Mouse (Mus musculus) midbrain, embryonic 15.5 days (tissue): ENCODE measurements around the gene Rap1a. TPM values are rescaled to one million over a fixed set of nuclear protein-coding genes. Genes with fewer than 3 reads are reported as not detected.

Experiments
- ATAC-seq: fragments of 200-750 bp; cut with Nextera tagmentation; replicated peaks from 2 replicates; pipeline ENCODE4 v1.8.0; 2017; ENCODE audit warnings: moderate TSS enrichment
- H3K27ac ChIP-seq: fragments of 300-500 bp; sonication (generic); 2 replicates; pipeline ENCODE4 v1.5.1; 2015; ENCODE audit warnings: mild to moderate bottlenecking, inconsistent platforms
- H3K27me3 ChIP-seq: fragments of 300-500 bp; sonication (generic); replicated peaks from 2 replicates; pipeline ENCODE4 v1.6.1; 2015; ENCODE audit warnings: inconsistent platforms
- H3K36me3 ChIP-seq: fragments of 300-500 bp; sonication (generic); replicated peaks from 2 replicates; pipeline ENCODE4 v1.6.1; 2015; ENCODE audit warnings: inconsistent platforms
- H3K4me1 ChIP-seq: fragments of 300-500 bp; sonication (generic); 2 replicates; pipeline ENCODE4 v1.6.1; 2015; ENCODE audit warnings: inconsistent platforms
- H3K4me2 ChIP-seq: fragments of 300-500 bp; sonication (generic); 2 replicates; pipeline ENCODE4 v1.6.1; 2015; ENCODE audit warnings: inconsistent platforms, mild to moderate bottlenecking, moderate library complexity
- H3K4me3 ChIP-seq: fragments of 300-500 bp; sonication (generic); 2 replicates; pipeline ENCODE4 v1.5.1; 2015; ENCODE audit warnings: mild to moderate bottlenecking, inconsistent platforms
- H3K9ac ChIP-seq: fragments of 300-500 bp; sonication (generic); 2 replicates; pipeline ENCODE4 v1.6.1; 2015; ENCODE audit warnings: mild to moderate bottlenecking, inconsistent platforms
- H3K9me3 ChIP-seq: fragments of 300-500 bp; sonication (generic); 2 replicates; pipeline ENCODE4 v1.6.1; 2016; ENCODE audit warnings: inconsistent platforms
- WGBS: fragments of 180-500 bp; shearing (Covaris S2); methylation state at CpG from one replicate; pipeline ENCODE4 v1.1.7; 2015; ENCODE audit warnings: mixed read lengths; 5-methylcytosine and 5-hydroxymethylcytosine counted together
- polyA plus RNA-seq: library from polyadenylated mRNA; unstranded; fragments of >200 nt; fragmentation: Nextera tagmentation; extraction: Ambion mirVana; gene quantifications from 2 replicates; pipeline ENCODE4 v1.2.1, GENCODE M21; 2015

Rap1a gene
- polyA plus RNA-seq, 1 experiment from 2014 or later: 63.4 TPM

DNA sequence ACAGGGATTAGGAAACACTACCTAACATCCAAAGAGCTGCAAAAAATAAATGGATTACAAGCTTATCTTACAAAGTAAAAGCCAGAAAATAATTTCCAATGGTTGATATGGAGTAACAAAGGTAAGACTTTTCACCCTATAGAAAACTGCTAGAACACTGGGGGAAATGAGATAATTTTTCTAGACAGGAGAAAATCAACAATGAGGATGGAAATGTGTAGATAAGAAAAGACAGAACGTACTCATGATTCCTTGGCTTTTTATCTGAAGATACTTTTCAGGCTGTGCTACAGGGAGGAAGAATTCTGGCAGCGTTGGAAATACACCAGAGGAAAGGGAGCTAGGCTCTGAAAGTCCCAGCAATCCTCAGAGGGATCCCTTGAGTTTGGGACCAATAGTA is 50.3 kb downstream of the Rap1a start:
- no peaks in the 10 kb centered on the region for H3K27me3 ChIP-seq
- H3K4me3 ChIP-seq: no peak overlapping the region
- H3K36me3 ChIP-seq: no peaks in the 10 kb centered on the region
- no peaks in the 10 kb centered on the region for H3K9me3 ChIP-seq
- H3K9ac ChIP-seq: no peak overlapping the region
- 92% methylated on average over 2 of the region's 2 CpGs for WGBS
- no peaks in the 10 kb centered on the region for H3K4me1 ChIP-seq
- ATAC-seq: no peak
- no peak overlapping the region for H3K27ac ChIP-seq
- no peak overlapping the region for H3K4me2 ChIP-seq

DNA sequence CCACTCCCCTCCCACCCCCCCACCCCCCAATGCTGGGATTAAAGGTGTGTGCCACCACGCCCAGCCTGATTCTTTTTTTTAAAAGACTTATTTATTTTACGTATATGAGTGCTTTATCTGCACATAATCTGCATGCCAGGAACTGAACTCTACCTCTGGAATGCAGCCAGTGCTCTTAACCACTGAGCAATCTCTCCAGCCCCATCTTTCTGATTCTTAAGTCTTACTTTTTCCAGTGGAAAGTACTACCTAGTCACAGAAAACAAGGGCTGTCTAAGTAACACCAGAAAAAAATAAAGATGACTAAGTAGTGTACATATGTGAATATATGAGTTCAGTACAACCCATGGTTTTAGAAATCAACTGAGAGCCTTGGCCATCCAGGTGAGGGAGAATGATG is 54.6 kb downstream of the Rap1a start:
- H3K4me3 ChIP-seq: no peak overlapping the region
- H3K27me3 ChIP-seq: no peaks in the 10 kb centered on the region
- no peak overlapping the region for H3K4me2 ChIP-seq
- WGBS: 93% methylated on average over 2 of the region's 2 CpGs
- no peaks in the 10 kb centered on the region for H3K36me3 ChIP-seq
- no peak for ATAC-seq
- H3K27ac ChIP-seq: no peak overlapping the region
- no peaks in the 10 kb centered on the region for H3K9me3 ChIP-seq
- H3K9ac ChIP-seq: no peak overlapping the region
- no peaks in the 10 kb centered on the region for H3K4me1 ChIP-seq

DNA sequence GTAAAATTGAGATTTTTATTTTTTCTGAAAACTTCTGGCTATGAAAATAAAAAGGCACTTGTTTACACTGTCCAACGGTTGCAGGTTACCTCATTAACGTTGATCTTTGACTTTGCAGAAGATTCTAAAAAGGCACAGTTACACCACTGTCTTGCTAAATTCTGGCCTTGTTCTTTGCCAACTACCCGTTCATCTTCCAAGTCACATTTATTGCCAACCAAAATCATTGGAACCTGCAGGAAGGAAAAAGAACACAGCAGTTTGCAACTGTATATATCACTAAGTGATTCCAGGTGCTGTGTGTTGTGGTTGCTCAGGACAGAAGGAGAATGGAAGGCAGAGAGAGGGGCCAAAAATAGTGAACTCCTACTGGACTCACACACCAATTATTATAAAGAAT is 63.5 kb downstream of the Rap1a start:
- H3K27ac ChIP-seq: no peak overlapping the region
- no peaks in the 10 kb centered on the region for H3K27me3 ChIP-seq
- no peaks in the 10 kb centered on the region for H3K4me1 ChIP-seq
- no peak for ATAC-seq
- H3K9ac ChIP-seq: no peak overlapping the region
- H3K9me3 ChIP-seq: no peaks in the 10 kb centered on the region
- H3K36me3 ChIP-seq: 0 out of 2 replicates have a peak, but pooled peaks cover 7% of the 10 kb centered on the region
- 87% methylated on average over 3 of the region's 3 CpGs for WGBS
- H3K4me3 ChIP-seq: no peak overlapping the region
- H3K4me2 ChIP-seq: no peak overlapping the region

DNA sequence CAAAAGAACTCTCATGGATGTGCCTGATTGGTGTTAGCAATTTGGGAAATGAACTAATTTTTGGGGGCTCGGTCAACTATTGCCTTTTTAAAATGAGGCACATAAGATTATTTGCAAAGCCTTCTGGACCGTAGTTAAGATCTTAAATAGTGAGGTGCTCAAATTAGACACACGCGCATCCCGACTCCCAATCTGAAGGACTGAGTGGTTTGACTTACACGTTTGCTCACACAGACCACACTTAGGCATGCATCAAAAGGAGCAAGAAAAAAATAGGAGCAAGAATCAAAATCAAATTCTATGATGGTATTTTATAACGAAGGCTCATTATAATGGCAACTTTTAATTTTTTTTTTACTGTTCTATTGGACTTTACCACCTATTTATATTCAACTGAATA is 64.1 kb downstream of the Rap1a start:
- no peaks in the 10 kb centered on the region for H3K27me3 ChIP-seq
- H3K9me3 ChIP-seq: no peaks in the 10 kb centered on the region
- H3K4me3 ChIP-seq: no peak overlapping the region
- no peak overlapping the region for H3K27ac ChIP-seq
- H3K36me3 ChIP-seq: 0 out of 2 replicates have a peak, but pooled peaks cover 7% of the 10 kb centered on the region
- 94% methylated on average over 7 of the region's 7 CpGs for WGBS
- no peak overlapping the region for H3K4me2 ChIP-seq
- no peak overlapping the region for H3K9ac ChIP-seq
- H3K4me1 ChIP-seq: no peaks in the 10 kb centered on the region
- no peak for ATAC-seq

DNA sequence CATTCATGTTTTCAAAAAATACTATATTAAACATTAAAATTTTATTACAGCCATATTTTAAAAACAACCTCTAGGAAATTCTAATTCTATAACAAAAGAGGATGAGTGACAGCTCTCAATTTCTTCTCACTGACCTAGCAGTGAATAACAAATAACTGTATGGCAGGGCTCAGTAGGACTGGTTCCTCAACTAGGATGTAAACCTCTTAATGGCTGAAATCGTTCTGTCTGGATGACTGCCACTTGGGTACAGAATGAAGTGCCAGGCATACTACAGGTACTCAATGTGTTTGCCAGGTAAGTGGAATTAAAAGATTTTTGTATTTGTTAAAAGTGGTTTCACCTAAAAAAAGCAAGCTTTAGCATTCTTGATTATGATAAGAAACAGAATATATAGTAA is 65.0 kb downstream of the Rap1a start:
- no peak overlapping the region for H3K4me3 ChIP-seq
- no peak for ATAC-seq
- H3K4me1 ChIP-seq: no peaks in the 10 kb centered on the region
- H3K4me2 ChIP-seq: no peak overlapping the region
- H3K27ac ChIP-seq: no peak overlapping the region
- H3K9me3 ChIP-seq: no peaks in the 10 kb centered on the region
- no peak overlapping the region for H3K9ac ChIP-seq
- WGBS: 89% methylated on average over 1 of the region's 1 CpGs
- no peaks in the 10 kb centered on the region for H3K27me3 ChIP-seq
- H3K36me3 ChIP-seq: peaks cover 7% of the 10 kb centered on the region; the same call in 1 of the 2 replicates

DNA sequence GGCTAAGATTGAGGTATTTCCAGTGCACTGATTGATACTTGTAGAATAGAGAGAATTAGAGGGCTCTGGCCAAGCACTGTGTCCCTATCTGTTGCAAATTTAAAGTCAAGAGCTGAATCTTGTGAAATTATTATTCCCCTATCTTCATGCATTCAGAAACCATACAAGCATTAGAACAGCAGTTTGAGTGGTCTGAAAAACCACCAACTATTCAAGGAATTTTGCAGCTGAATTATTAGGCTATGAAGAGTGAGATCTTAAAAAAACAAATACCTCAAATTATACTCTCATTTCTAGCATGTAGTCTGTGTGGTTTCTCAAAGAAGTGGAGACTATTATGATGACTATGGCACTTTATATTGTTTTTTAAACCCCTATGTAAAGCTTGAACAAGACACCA is 65.9 kb downstream of the Rap1a start:
- no peaks in the 10 kb centered on the region for H3K27me3 ChIP-seq
- ATAC-seq: no peak

DNA sequence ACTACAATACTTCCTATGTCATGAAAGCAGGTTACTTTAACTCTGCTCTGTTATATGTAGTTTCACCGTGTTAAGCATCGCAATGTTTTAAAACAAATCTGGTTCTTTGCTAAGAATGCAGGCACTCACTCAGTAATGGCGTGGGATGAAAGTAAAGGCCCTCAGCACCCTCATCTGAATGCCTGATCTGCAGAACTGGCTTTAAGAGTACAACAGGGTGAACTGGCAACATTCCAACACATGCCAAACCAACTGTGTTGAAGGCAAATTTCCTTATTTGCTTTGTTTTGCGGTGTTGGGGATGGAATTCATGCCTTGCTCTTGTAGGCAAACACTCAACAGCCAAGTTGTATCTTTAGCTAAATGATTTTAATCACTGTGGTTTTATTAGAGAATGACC is 67.6 kb downstream of the Rap1a start:
- H3K27me3 ChIP-seq: no peaks in the 10 kb centered on the region
- no peak overlapping the region for H3K4me2 ChIP-seq
- no peaks in the 10 kb centered on the region for H3K4me1 ChIP-seq
- ATAC-seq: no peak
- H3K36me3 ChIP-seq: peaks cover 7% of the 10 kb centered on the region; the same call in 1 of the 2 replicates
- H3K27ac ChIP-seq: no peak overlapping the region
- no peaks in the 10 kb centered on the region for H3K9me3 ChIP-seq
- WGBS: 82% methylated on average over 4 of the region's 4 CpGs
- H3K9ac ChIP-seq: no peak overlapping the region
- H3K4me3 ChIP-seq: no peak overlapping the region

More for the DNA sequence above, 65.9 kb downstream of the Rap1a start:
- H3K36me3 ChIP-seq: peaks cover 7% of the 10 kb centered on the region; the same call in 1 of the 2 replicates
- H3K4me1 ChIP-seq: no peaks in the 10 kb centered on the region
- H3K9ac ChIP-seq: no peak overlapping the region
- H3K9me3 ChIP-seq: no peaks in the 10 kb centered on the region
- H3K4me2 ChIP-seq: no peak overlapping the region
- no peak overlapping the region for H3K4me3 ChIP-seq
- no peak overlapping the region for H3K27ac ChIP-seq

DNA sequence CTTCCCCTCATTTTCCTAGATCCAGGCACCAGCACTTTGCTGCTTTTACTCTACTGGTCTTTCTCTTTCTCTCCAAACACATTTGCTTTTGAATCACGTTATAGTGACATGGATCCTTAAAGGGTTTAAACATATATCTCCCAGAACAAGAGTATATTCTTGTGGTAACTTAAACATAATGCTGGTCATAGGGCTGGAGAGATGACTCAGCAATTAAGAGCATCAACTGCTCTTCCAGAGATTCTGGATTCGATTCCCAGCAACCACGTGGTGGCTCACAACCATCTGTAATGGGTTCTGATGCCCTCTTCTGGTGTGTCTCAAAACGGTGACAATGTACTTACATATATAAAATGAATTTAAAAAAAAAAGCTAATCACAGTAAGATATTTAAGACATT is 68.8 kb downstream of the Rap1a start:
- no peak for ATAC-seq
- Histone ChIP-seq H3K27ac (no peak overlapping the region), H3K36me3 (peaks cover 2% of the 10 kb centered on the region; the same call in 1 of the 2 replicates), H3K4me2 (no peak overlapping the region), H3K9ac (no peak overlapping the region), H3K27me3 (no peaks in the 10 kb centered on the region), H3K4me1 (no peaks in the 10 kb centered on the region), H3K4me3 (no peak overlapping the region), H3K9me3 (no peaks in the 10 kb centered on the region)
- WGBS: 93% methylated on average over 4 of the region's 4 CpGs

DNA sequence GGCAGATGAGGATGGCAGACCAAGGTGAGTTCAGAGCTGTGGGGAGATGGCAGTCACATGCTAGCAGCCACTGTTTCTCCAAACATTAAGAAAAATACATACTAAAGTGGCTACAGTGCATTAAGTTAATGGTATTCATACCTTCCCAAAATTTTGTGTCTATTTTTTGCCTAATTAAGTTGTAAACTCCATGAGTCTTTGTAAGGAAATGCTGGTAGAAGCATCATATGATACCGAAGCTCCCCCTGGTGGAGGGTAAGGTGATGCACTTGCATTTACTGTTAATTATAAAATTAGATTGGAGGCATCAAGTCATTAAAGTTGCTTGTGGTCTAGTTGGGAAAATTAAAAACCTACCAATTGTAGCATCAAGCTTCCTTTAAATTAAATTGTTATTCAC is 75.1 kb downstream of the Rap1a start:
- no peak overlapping the region for H3K4me2 ChIP-seq
- H3K27ac ChIP-seq: no peak overlapping the region
- ATAC-seq: no peak
- WGBS: 4% methylated on average over 1 of the region's 1 CpGs
- no peaks in the 10 kb centered on the region for H3K4me1 ChIP-seq
- no peaks in the 10 kb centered on the region for H3K9me3 ChIP-seq
- no peaks in the 10 kb centered on the region; the same call in 1 of the 2 replicates for H3K36me3 ChIP-seq
- H3K9ac ChIP-seq: no peak overlapping the region
- H3K27me3 ChIP-seq: no peaks in the 10 kb centered on the region
- no peak overlapping the region for H3K4me3 ChIP-seq

DNA sequence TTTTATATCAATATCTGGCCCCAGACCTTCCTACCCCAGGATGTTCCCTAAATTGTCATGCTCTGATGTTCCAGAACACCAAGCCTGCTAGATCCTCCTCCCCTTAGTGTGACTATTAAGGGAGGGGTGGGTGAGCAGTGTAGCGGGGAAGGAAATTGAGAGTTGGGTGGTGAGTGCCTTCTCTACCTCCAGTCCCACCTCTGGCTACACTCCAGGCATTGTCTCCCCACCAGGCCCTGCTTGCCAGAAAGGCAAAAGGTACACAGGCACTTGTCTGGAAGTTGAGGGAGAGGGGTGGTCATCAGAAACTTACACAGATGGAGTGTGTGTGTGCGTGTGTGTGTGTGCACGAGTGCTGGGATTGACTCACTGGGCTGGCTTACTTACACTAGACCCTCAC is 78.6 kb downstream of the Rap1a start:
- ATAC-seq: no peak
- Histone ChIP-seq H3K4me3 (no peak overlapping the region), H3K9ac (no peak overlapping the region), H3K36me3 (no peaks in the 10 kb centered on the region), H3K27me3 (no peaks in the 10 kb centered on the region), H3K4me1 (peaks cover 4% of the 10 kb centered on the region), H3K9me3 (no peaks in the 10 kb centered on the region), H3K27ac (no peak overlapping the region), H3K4me2 (no peak overlapping the region)
- 84% methylated on average over 3 of the region's 3 CpGs for WGBS

DNA sequence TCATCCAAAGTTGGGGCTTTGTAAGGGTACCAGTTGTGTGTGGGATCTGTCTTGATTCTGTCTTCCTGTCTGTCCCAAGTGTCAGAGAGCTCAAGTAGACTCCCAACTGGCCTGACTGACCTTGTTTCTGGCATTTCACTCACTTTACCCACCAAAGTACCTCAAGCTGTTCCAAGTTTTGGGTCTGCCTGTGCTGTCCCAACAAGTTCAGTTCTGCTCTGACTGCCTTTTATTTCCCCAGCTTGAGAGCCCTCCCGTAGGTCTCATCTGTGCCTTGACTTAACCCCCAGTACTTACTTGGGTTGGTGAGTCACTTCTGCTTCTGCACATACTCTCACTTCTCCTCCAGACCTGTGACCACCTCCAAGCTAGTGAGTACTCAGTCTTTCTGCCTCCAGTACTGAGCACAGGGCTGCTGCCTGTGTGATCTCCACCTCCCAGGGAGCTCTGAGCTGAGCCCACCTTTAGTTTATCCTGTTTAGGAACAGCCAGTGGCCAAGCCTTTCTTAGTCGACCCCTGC is 79.4 kb downstream of the Rap1a start:
- WGBS: 66% methylated on average over 2 of the region's 2 CpGs
- no peaks in the 10 kb centered on the region for H3K36me3 ChIP-seq
- no peak overlapping the region for H3K4me3 ChIP-seq
- H3K9me3 ChIP-seq: no peaks in the 10 kb centered on the region
- H3K4me1 ChIP-seq: peaks cover 4% of the 10 kb centered on the region
- no peak for ATAC-seq
- H3K9ac ChIP-seq: no peak overlapping the region
- no peak overlapping the region for H3K4me2 ChIP-seq
- no peaks in the 10 kb centered on the region for H3K27me3 ChIP-seq
- H3K27ac ChIP-seq: no peak overlapping the region

DNA sequence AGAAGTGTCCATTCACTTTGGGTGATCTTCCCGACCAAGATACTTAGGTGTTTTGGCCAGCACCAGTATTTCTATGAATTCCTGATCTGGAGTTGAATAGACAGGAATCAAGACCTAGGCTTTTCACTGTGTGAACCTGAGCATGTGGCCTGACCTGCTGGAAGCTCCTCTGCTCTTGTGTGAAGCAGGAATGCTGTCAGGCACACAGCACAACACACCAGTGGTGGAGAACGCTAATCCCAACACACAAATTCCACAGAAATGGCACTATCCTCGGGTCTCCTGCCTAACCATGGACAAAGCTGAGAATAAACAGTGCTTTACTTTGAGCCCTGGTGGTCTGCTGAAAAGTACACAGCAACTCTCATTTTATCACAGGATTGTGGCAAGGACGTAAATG is 80.6 kb downstream of the Rap1a start:
- Histone ChIP-seq H3K4me2 (no peak overlapping the region), H3K9ac (no peak overlapping the region), H3K4me1 (peaks cover 4% of the 10 kb centered on the region), H3K27ac (no peak overlapping the region), H3K36me3 (no peaks in the 10 kb centered on the region), H3K27me3 (no peaks in the 10 kb centered on the region), H3K9me3 (no peaks in the 10 kb centered on the region), H3K4me3 (no peak overlapping the region)
- WGBS: 83% methylated on average over 4 of the region's 4 CpGs
- ATAC-seq: no peak

DNA sequence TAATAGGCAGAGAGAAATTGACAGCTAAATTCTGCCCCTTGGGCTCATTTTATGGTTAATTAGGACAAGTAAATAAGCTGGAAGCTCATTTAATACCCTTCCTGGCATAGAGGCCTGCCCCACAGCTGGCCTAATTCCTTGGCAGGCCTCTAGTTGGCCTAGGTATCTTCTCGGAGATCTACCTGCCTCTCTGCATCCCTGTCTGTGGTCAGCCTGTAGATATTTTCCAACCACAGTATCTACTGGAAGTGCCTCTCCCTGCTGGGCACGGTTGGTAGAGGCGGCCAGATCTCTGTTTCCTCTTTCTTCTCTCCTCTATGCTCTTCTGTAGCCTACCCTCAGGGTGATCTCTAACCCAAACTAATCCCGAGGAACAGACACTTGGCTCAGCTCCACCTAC is 81.2 kb downstream of the Rap1a start:
- Histone ChIP-seq H3K4me1 (peaks cover 4% of the 10 kb centered on the region), H3K36me3 (no peaks in the 10 kb centered on the region), H3K9me3 (no peaks in the 10 kb centered on the region), H3K27me3 (no peaks in the 10 kb centered on the region), H3K27ac (no peak overlapping the region), H3K9ac (no peak overlapping the region), H3K4me2 (no peak overlapping the region), H3K4me3 (no peak overlapping the region)
- WGBS: 79% methylated on average over 4 of the region's 4 CpGs
- no peak for ATAC-seq
